Mouse (Mus musculus) small intestine, adult 2 months (tissue): ENCODE results near the gene Itga9.

Experiments
- CTCF ChIP-seq: fragments of 200-500 bp; IDR thresholded peaks from 2 replicates; pipeline ENCODE4 v1.5.1; 2012; ENCODE audit warnings: low read depth, mild to moderate bottlenecking, control low read depth, inconsistent platforms, low read length, moderate library complexity, mixed read lengths; ENCODE audit not compliant: insufficient replicate concordance, insufficient read length; ENCODE audit errors: extremely low read depth
- POLR2A ChIP-seq: fragments of 200-500 bp; IDR thresholded peaks from 2 replicates; pipeline ENCODE4 v1.6.1; 2012; ENCODE audit warnings: low read depth, mild to moderate bottlenecking, control low read depth, inconsistent platforms, low read length, moderate library complexity

DNA sequence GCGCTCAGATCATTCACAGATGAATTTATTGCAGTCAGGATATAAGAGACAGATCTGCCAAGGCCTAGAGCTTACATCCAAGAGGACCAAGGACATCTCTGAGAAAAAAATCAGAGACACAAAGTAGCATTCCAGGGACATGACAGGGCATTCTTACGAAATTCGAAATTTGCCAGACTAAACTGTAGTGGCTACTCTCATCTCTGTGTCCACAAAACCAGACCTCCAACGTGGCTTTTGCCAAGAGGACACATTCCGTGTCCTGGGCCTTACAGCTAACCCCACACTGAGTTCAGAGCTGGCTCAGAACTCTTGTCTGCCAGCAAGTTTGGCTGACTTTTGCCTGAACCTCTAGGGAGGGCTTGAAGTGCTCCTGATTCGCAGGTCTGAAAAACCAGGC is 279.3 kb downstream of the Itga9 start:
- no peak for TF ChIP-seq CTCF
- no peak for TF ChIP-seq POLR2A
